Mouse (Mus musculus) liver, embryonic 13.5 days (tissue): ENCODE measurements around the gene Mapk8ip2. TPM values are rescaled to one million over a fixed set of nuclear protein-coding genes. Genes with fewer than 3 reads are reported as not detected.

Experiments used
- ATAC-seq: fragments of 200-750 bp; cut with Nextera tagmentation; 2 replicates; pipeline ENCODE4 v1.8.0; 2017; ENCODE audit warnings: low read depth, mild to moderate bottlenecking, moderate number of reproducible peaks, moderate library complexity
- DNase-seq: peaks from one replicate; pipeline ENCODE4 v3.0.0; 2022
- H3K27ac ChIP-seq: fragments of 300-500 bp; sonication (generic); 2 replicates; pipeline ENCODE4 v1.5.1; 2015; ENCODE audit warnings: moderate library complexity, mild to moderate bottlenecking, inconsistent platforms
- H3K27me3 ChIP-seq: fragments of 300-500 bp; sonication (generic); 2 replicates; pipeline ENCODE4 v1.6.1; 2015; ENCODE audit warnings: mild to moderate bottlenecking, inconsistent platforms
- H3K36me3 ChIP-seq: fragments of 300-500 bp; sonication (generic); 2 replicates; pipeline ENCODE4 v1.6.1; 2015; ENCODE audit warnings: mild to moderate bottlenecking, inconsistent platforms
- H3K4me1 ChIP-seq: fragments of 300-500 bp; sonication (generic); replicated peaks from 2 replicates; pipeline ENCODE4 v1.6.1; 2015; ENCODE audit warnings: inconsistent platforms
- H3K4me2 ChIP-seq: fragments of 300-500 bp; sonication (generic); 2 replicates; pipeline ENCODE4 v1.6.1; 2015; ENCODE audit warnings: inconsistent platforms, mild to moderate bottlenecking, moderate library complexity
- H3K4me3 ChIP-seq: fragments of 300-500 bp; sonication (generic); replicated peaks from 2 replicates; pipeline ENCODE4 v1.5.1; 2015; ENCODE audit warnings: mild to moderate bottlenecking, inconsistent platforms
- H3K9ac ChIP-seq: fragments of 300-500 bp; sonication (generic); 2 replicates; pipeline ENCODE4 v1.6.1; 2015; ENCODE audit warnings: mild to moderate bottlenecking, inconsistent platforms
- H3K9me3 ChIP-seq: fragments of 300-500 bp; sonication (generic); replicated peaks from 2 replicates; pipeline ENCODE4 v1.6.1; 2016; ENCODE audit warnings: inconsistent platforms
- WGBS: fragments of 180-500 bp; shearing (Covaris S2); methylation state at CpG from one replicate; pipeline ENCODE4 v1.1.7; 2015; ENCODE audit not compliant: insufficient replicate concordance; 5-methylcytosine and 5-hydroxymethylcytosine counted together
- polyA plus RNA-seq: library from polyadenylated mRNA; unstranded; fragments of >200 nt; fragmentation: Nextera tagmentation; extraction: Ambion mirVana; gene quantifications from 2 replicates; pipeline ENCODE4 v1.2.1, GENCODE M21; 2015

The Mapk8ip2 gene
- polyA plus RNA-seq, 1 experiment from 2014 or later, result 0.14 TPM

DNA sequence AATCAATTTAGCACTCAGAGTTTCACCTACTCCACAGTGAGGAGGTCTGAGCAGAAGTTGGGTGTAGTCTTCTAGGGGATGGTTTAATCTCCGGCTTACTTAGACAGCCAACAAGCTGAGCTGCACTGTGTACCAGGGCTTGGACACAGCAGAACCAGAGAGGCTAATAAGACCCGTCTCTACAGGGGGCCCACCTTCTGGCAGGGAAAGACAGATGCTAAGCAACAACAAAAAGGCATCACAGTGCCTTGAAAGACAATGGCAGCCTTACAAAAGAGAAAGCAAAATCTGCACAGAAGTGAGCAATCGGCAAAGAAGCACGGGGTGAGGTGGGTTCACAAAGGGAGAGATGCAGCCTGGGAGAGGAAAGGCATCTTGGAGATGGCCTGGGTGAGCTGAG, 42.4 kb downstream of the Mapk8ip2 start:
- no peak overlapping the region for H3K27ac ChIP-seq
- no peaks in the 10 kb centered on the region for H3K9me3 ChIP-seq
- DNase-seq (no peak), ATAC-seq (no peak)
- H3K4me2 ChIP-seq, result no peak overlapping the region
- H3K4me3 ChIP-seq, result no peak overlapping the region
- H3K36me3 ChIP-seq, result no peaks in the 10 kb centered on the region
- H3K9ac ChIP-seq, result no peak overlapping the region
- WGBS, result 64% methylated on average over 4 of the region's 4 CpGs
- peaks cover 44% of the 10 kb centered on the region for H3K27me3 ChIP-seq
- peaks cover 38% of the 10 kb centered on the region for H3K4me1 ChIP-seq

DNA sequence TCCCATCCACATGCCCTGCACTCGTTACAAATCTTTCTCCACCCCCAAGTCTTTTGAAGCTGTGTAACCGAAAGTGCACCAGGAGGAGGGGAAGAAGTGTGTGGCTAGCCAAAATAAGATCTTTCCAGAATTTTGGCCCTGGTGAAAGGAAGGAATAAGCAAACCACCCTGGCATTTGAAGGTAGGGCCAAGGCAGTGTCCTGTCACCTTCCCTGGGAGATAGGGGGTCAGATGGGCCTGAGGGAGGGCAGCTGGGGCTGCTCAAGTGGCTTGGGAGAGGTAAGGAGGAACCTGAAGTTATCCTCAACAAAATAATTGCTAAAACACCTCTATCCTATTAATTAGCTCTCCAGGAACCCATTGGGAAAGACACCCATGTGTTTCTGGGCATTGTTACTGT, 43.1 kb downstream of the Mapk8ip2 start:
- Histone ChIP-seq H3K4me1 (peaks cover 41% of the 10 kb centered on the region), H3K27me3 (peaks cover 48% of the 10 kb centered on the region), H3K4me3 (no peak overlapping the region), H3K27ac (no peak overlapping the region), H3K4me2 (no peak overlapping the region), H3K9me3 (no peaks in the 10 kb centered on the region), H3K36me3 (no peaks in the 10 kb centered on the region), H3K9ac (no peak overlapping the region)
- no peak for DNase-seq
- ATAC-seq, result no peak
- WGBS, result 36% methylated on average over 2 of the region's 2 CpGs

DNA sequence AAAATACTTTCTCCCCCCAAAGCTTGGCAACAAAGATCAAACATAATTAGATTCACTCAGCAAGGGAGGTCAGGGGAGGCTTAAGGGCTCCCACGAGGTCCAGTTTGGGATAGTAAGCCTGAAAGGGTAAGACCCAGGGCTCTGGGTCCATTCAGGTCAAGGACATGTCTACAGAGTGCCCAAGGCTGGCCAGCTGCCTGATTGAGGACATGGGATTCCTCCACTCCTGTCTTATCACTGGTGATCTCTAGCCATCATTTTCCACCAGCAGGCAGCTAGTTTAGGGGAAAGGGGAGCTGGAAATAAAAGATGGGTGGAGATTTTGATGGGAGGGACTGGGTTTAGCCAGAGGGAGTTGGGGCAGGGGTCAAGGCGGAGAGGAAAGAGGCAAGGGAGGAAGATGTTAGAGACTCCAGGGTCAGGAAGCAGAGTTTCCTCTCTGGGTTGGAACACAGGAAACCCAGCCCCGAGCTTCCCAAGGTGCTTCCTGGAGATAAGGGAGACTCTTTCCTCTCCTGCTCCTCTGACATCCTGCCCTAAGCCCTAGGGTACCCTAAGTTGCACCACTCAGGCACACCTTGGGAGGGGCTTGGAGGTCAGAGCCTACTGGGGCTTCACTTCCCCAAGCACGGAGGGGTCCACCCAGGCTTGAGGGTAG, 43.8 kb downstream of the Mapk8ip2 start:
- H3K9me3 ChIP-seq, result no peaks in the 10 kb centered on the region
- H3K4me3 ChIP-seq, result peak overlapping the region; percentile 67
- H3K4me2 ChIP-seq, result peak overlapping the region; percentile 89; the same call in 1 of the 2 replicates
- 2% methylated on average over 4 of the region's 4 CpGs for WGBS
- peak overlapping the region; percentile 4; the same call in 1 of the 2 replicates for H3K27ac ChIP-seq
- H3K27me3 ChIP-seq, result peaks cover 48% of the 10 kb centered on the region
- peak; percentile 37 for ATAC-seq
- 0 out of 2 replicates have a peak overlapping the region, but pooled peaks have one; percentile 62 for H3K9ac ChIP-seq
- H3K36me3 ChIP-seq, result no peaks in the 10 kb centered on the region
- DNase-seq, result no peak
- peaks cover 41% of the 10 kb centered on the region for H3K4me1 ChIP-seq

DNA sequence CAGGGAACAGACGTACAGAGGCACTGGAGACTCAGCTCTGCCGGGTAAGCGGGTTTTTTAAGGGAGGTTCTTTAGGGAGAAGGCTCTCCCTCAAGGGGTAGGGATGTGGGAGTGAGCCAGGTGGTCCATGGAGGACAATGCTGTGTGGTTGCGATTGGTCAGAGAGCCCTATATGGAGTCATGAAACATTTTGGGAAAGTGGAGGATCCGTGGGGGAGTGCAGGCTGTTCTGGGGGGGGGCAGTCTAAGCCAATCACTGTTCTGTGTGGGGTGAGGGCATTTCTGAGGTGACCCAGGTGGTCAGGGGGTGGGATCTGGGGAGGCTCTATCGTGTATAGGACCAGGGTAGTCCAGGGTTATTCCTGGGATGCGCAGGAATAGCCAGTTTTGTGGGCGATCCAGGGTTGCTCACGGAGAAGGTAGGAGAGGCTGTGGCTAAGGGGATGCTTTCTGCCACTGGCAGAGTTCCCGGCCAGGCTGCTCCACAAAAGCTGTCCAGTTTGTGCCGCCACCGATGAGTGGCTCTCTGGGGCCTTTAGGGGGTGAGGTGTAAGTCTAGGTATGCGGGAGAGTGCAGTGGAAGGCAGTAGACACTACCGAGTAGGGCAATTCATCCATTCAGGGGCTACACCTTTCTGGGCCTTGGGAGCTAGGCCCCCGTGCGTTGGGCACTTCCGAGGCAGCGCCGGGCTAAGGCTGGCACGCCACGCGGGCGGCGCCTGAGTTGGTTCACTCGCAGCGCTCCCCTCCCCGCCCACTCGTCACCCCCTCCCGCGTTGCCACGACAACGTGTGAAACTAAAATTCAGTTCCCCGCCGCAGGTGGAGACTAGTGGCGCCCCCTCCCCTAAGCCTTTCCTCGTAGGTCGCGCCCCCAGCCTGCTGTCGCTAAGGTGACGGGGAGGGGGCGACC, 44.6 kb downstream of the Mapk8ip2 start:
- ATAC-seq, result peak; percentile 13; the same call in 1 of the 2 replicates
- Histone ChIP-seq H3K27me3 (peaks cover 48% of the 10 kb centered on the region), H3K9ac (peak overlapping the region; percentile 62), H3K9me3 (no peaks in the 10 kb centered on the region), H3K4me3 (peak overlapping the region; percentile 67), H3K36me3 (0 out of 2 replicates have a peak, but pooled peaks cover 3% of the 10 kb centered on the region), H3K4me1 (peaks cover 41% of the 10 kb centered on the region), H3K27ac (peak overlapping the region; percentile 27; the same call in 1 of the 2 replicates), H3K4me2 (peak overlapping the region; percentile 89)
- no peak for DNase-seq
- WGBS, result 1% methylated on average over 40 of the region's 41 CpGs

DNA sequence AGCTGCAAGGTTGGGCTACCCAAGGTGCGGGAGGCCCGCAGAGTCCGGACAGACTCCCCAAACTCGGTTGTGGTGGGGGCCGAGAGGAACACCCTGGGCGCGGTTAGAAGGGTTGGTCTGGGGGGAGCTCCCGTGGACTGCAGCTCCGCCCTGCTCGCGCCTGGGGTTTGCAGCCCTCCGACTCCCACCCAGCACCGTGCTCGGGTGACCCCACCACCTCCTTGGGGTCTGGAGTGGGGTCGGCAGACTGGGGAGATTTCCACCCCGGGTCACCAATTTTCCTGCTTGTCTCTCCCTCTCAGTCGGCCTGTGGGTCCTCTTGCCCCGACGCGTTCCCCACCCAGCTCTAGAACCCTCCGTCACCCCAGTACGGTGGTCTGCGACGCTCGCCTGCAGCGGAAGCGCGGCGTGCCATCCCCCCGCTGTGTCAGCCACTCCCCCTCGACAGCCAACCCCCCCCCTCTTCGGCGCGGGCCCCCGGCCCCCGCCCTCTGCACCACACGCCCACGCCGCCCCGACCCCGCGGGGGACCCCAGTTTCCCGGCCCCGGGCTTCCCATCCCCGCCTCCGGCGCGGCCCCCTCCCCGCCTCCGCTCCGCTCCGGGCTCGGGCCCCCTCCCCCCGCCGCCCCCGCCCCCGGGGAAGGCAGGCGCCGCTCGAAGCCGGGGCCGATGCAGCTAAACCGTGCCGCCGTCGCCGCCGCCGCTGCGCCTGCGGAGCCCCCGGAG, 45.4 kb downstream of the Mapk8ip2 start, which contains the start of gene Shank3:
Gene Shank3 (plus strand): TSS at position 663 of the 728 bp plus-strand sequence.
- no peak for DNase-seq
- peaks cover 48% of the 10 kb centered on the region for H3K27me3 ChIP-seq

DNA sequence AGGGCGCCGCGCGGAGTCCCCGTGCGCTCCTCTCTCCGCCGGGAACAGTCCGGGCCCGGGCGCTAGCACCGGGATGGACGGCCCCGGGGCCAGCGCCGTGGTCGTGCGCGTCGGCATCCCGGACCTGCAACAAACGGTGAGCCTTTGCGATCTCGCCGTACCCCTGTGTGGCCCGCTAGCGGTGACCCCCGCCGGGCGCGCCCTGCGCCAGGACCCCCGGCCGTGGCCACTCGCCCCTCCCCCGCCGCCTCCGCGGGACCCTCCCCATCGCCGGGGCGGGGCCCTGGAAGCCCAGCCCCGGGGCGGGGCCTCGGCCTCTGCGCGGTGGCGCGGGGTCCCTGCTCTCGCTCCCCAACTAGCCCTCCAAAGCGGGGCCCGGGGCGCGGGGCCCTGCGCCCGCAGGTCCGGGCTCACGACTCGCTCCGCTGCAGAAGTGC, 46.1 kb downstream of the Mapk8ip2 start:
- H3K4me2 ChIP-seq, result peak overlapping the region; percentile 89
- peak overlapping the region; percentile 62 for H3K9ac ChIP-seq
- no peaks in the 10 kb centered on the region for H3K9me3 ChIP-seq
- under 1% methylated on average over 55 of the region's 60 CpGs for WGBS
- H3K27me3 ChIP-seq, result peaks cover 48% of the 10 kb centered on the region
- 0 out of 2 replicates have a peak overlapping the region, but pooled peaks have one; percentile 23 for H3K27ac ChIP-seq
- DNase-seq, result no peak
- ATAC-seq, result peak; percentile 56
- peak overlapping the region; percentile 67 for H3K4me3 ChIP-seq
- peaks cover 8% of the 10 kb centered on the region; the same call in 1 of the 2 replicates for H3K36me3 ChIP-seq
- H3K4me1 ChIP-seq, result peaks cover 41% of the 10 kb centered on the region

More for the DNA sequence above, 45.4 kb downstream of the Mapk8ip2 start, which contains the start of gene Shank3:
- Histone ChIP-seq H3K4me2 (peak within 1 kb of the TSS; percentile 89), H3K9me3 (no peaks in the 10 kb centered on the region), H3K9ac (peak within 1 kb of the TSS; percentile 62), H3K36me3 (peaks cover 8% of the 10 kb centered on the region; the same call in 1 of the 2 replicates), H3K27ac (peak within 1 kb of the TSS; percentile 27; the same call in 1 of the 2 replicates), H3K4me1 (peaks cover 41% of the 10 kb centered on the region), H3K4me3 (peak within 1 kb of the TSS; percentile 67)
- WGBS, result under 1% methylated on average over 50 of the region's 72 CpGs
- ATAC-seq, result no peak

DNA sequence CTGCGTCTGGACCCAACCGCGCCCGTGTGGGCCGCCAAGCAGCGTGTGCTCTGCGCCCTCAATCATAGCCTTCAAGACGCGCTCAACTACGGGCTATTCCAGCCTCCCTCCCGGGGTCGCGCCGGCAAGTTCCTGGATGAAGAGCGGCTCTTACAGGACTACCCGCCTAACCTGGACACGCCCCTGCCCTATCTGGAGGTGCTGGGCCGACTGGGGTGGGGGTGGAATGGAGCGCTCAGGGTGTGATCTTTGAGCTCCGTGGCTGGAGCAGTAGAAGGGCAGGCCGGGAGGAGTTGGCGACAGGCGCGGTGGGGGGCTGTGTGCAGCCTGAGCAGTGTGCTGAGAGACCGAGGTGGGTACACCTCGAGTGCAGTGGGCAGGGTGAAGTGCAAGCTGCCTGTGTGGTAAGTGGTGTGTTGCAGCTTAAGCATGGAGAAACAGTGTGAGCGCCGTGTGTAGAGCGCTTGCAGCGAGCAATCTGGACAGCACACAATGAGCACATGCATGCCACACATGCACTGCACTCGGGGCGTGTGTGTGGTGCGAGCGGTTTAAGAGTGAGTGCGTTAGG, 46.6 kb downstream of the Mapk8ip2 start:
- Histone ChIP-seq H3K4me3 (peak overlapping the region; percentile 67), H3K4me2 (peak overlapping the region; percentile 89), H3K9me3 (no peaks in the 10 kb centered on the region), H3K27ac (0 out of 2 replicates have a peak overlapping the region, but pooled peaks have one; percentile 23), H3K27me3 (peaks cover 48% of the 10 kb centered on the region), H3K9ac (peak overlapping the region; percentile 62), H3K36me3 (peaks cover 12% of the 10 kb centered on the region; the same call in 1 of the 2 replicates), H3K4me1 (peaks cover 41% of the 10 kb centered on the region)
- DNase-seq, result peak; percentile 27
- peak; percentile 69 for ATAC-seq
- WGBS, result 7% methylated on average over 35 of the region's 35 CpGs

DNA sequence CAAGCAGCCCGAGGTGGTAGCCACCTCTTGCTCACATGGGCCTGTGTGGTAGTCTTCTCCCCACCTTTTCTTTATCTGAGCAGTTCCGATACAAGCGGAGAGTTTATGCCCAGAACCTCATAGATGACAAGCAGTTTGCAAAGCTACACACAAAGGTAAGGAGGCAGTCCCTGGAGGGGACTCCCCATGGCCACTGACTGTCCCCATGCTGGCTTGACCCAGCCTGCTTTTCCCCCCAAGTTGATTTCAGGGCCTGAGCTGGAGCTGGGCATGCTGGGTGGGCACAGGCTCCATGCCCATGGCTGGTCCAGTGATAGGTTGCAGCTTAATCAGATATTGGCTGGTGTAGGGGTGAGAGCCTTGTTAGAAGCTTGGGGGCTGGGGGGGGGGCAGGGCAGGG, 47.6 kb downstream of the Mapk8ip2 start:
- ATAC-seq, result no peak
- Histone ChIP-seq H3K4me3 (no peak overlapping the region), H3K27me3 (peaks cover 48% of the 10 kb centered on the region), H3K9me3 (no peaks in the 10 kb centered on the region), H3K36me3 (peaks cover 14% of the 10 kb centered on the region; the same call in 1 of the 2 replicates), H3K4me2 (0 out of 2 replicates have a peak overlapping the region, but pooled peaks have one; percentile 89), H3K9ac (no peak overlapping the region; the same call in 1 of the 2 replicates), H3K27ac (no peak overlapping the region), H3K4me1 (peaks cover 41% of the 10 kb centered on the region)
- WGBS, result 60% methylated on average over 3 of the region's 3 CpGs
- DNase-seq, result no peak

DNA sequence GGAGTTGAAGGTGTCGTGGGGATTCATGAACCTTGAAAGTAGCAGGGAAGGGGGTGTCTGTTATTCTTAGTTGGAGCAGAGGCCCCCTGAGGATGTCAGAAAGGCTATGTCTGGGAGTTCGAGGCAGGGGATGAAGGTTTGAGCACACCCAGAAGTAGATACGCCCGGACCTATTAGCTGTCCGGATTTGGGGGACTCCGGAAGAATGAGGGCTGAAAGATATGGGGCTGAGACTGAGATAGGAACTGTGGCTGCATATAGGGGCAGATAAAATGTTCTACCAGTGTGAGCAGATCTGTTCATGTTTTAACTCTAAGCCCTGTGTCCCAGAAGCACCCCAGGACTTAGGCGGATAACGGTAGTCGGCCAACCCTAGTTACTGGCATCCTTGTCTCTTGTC, 51.1 kb downstream of the Mapk8ip2 start:
- DNase-seq (no peak), ATAC-seq (peak; percentile 6; the same call in 1 of the 2 replicates)
- WGBS, result 66% methylated on average over 9 of the region's 9 CpGs
- Histone ChIP-seq H3K9ac (no peak overlapping the region), H3K4me2 (no peak overlapping the region), H3K27me3 (peaks cover 12% of the 10 kb centered on the region), H3K36me3 (peaks cover 20% of the 10 kb centered on the region; the same call in 1 of the 2 replicates), H3K4me1 (peaks cover 21% of the 10 kb centered on the region), H3K4me3 (no peak overlapping the region), H3K27ac (no peak overlapping the region; the same call in 1 of the 2 replicates), H3K9me3 (no peaks in the 10 kb centered on the region)

DNA sequence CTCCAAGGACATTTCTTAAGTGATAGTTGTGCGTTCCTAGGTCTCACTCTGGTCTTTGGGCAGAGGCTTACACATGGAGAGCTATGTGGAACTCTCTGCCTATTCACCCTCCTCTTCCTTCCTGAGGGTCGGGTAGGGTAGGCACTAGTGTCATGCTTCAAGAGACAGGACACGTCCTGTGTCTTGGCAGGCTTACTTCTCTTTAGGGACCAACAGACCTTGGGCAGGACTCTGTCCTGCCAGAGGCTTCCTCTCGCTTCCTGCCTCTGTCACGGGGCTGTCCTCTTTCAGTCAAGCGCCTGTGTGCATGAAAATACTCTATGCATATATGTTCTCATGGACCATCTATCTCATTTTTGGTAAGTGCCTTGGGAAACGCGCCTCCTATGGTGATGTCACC, 54.0 kb downstream of the Mapk8ip2 start:
- no peaks in the 10 kb centered on the region for H3K9me3 ChIP-seq
- H3K27me3 ChIP-seq, result no peaks in the 10 kb centered on the region
- H3K36me3 ChIP-seq, result peaks cover 20% of the 10 kb centered on the region; the same call in 1 of the 2 replicates
- ATAC-seq, result no peak
- no peak overlapping the region for H3K4me3 ChIP-seq
- WGBS, result 71% methylated on average over 8 of the region's 8 CpGs
- H3K4me2 ChIP-seq, result no peak overlapping the region
- H3K27ac ChIP-seq, result no peak overlapping the region
- no peak for DNase-seq
- no peak overlapping the region for H3K9ac ChIP-seq
- peaks cover 14% of the 10 kb centered on the region for H3K4me1 ChIP-seq
